In genomic region chr1:53264958-53265612, GRCm38 (mm10) we compare ENCODE assay signal across 19 mouse cellular contexts. TPM values are rescaled to one million over a fixed set of nuclear protein-coding genes. Genes with fewer than 3 reads are reported as not detected.
A peak's percentile ranks its signal among the peaks of the same experiment; 100 is the strongest.
DNase-seq lines count a peak whose midpoint lies in the region; ATAC-seq and TF ChIP-seq lines count a peak whose summit lies in the region.
"Not testable (repeated sequence)": the region's sequence is repeated elsewhere in the genome, so short reads cannot be mapped to it uniquely, and the experiment has no call there.
"Had no signal": no experiment of that assay in that cellular context is flagged by ENCODE, and none has a peak within 500 bp of the region (broad histone marks: within the 10 kb centered on the region; RNA-seq: fewer than 3 reads in every experiment).

No protein-coding gene starts in this region.

- not testable (repeated sequence) for H3K4me3 ChIP-seq in MEL (ENCODE audit: control insufficient read depth in 1 of 2, insufficient read depth in 1 of 2, low read depth in 2 of 2, low read length in 2 of 2); bone marrow, adult 2 months (replicated peaks; ENCODE audit: control insufficient read depth, low read depth, low read length); spleen, adult 2 months (ENCODE audit: extremely low read depth, insufficient read depth, insufficient read length)

- ATAC-seq in granulocyte monocyte progenitor cell, adult 5-6 weeks (replicated peaks; ENCODE audit: poor library complexity, severe bottlenecking): peak; percentile 74
- ATAC-seq in megakaryocyte, adult 5-6 weeks (ENCODE audit: poor library complexity, severe bottlenecking): peak; percentile 82
- ATAC-seq in monocyte, adult 5-6 weeks (replicated peaks; ENCODE audit: insufficient number of reproducible peaks, low FRiP score, low TSS enrichment, poor library complexity, severe bottlenecking): peak; percentile 52; the same call in 1 of the 2 replicates

- TF ChIP-seq RAD21 in MEL (IDR thresholded peaks at IDR 0.05; ENCODE audit: low read depth, low read length): not testable (repeated sequence)

- H3K4me1 ChIP-seq in MEL (ENCODE audit: control insufficient read depth in 1 of 2, insufficient read depth in 2 of 2, low read length in 2 of 2); bone marrow, adult 2 months (ENCODE audit: control insufficient read depth, insufficient read depth, low read length); spleen, adult 2 months (ENCODE audit: control insufficient read depth, insufficient read depth, insufficient read length): not testable (repeated sequence)

- H3K79me2 ChIP-seq in MEL (ENCODE audit: control insufficient read depth, insufficient read depth, low read length, poor library complexity): not testable (repeated sequence)

- peak; percentile 40 for DNase-seq in A20 (ENCODE audit: low read depth, low spot score)
- peak; percentile 16 for DNase-seq in MEL (ENCODE audit: low read depth, low spot score)
- DNase-seq in spleen, adult 2 months (ENCODE audit: low read depth in 1 of 2, low spot score in 2 of 2): peak in 1 of 2 experiments; percentile 11

- TF ChIP-seq POLR2A in MEL (IDR thresholded peaks at IDR 0.05; ENCODE audit: control insufficient read depth in 1 of 2, insufficient read depth in 1 of 2, low read depth in 1 of 2, low read length in 2 of 2, poor library complexity in 1 of 2); bone marrow, adult 2 months (IDR thresholded peaks at IDR 0.05; ENCODE audit: borderline replicate concordance, control insufficient read depth, low read depth, low read length); spleen, adult 2 months (IDR thresholded peaks at IDR 0.05; ENCODE audit: low read depth, low read length): not testable (repeated sequence)

- H3K27ac ChIP-seq in MEL (ENCODE audit: control insufficient read depth, low read depth, low read length): not testable (repeated sequence)
- H3K27ac ChIP-seq in bone marrow, adult 2 months (ENCODE audit: control insufficient read depth, insufficient read depth, low read depth, low read length, poor library complexity): peak overlapping the region; percentile 32; the same call in 1 of the 2 replicates
- H3K27ac ChIP-seq in spleen, adult 2 months (ENCODE audit: insufficient read depth, low read length): peak overlapping the region; percentile 34; the same call in 1 of the 2 replicates

- TF ChIP-seq CTCF in MEL (IDR thresholded peaks at IDR 0.05 in 2 of 3, conservative IDR thresholded peaks at IDR 0.05 in 1 of 3; ENCODE audit: control insufficient read depth in 1 of 3, insufficient read depth in 1 of 3, low read depth in 2 of 3, low read length in 3 of 3, poor library complexity in 1 of 3, severe bottlenecking in 1 of 3); bone marrow, adult 2 months (IDR thresholded peaks at IDR 0.05; ENCODE audit: control insufficient read depth, insufficient read depth, low read length); spleen, adult 2 months (IDR thresholded peaks at IDR 0.05; ENCODE audit: extremely low read depth, insufficient read depth, insufficient read length, insufficient replicate concordance): not testable (repeated sequence)

- TF ChIP-seq EP300 in MEL (IDR thresholded peaks at IDR 0.05; ENCODE audit: low read depth in 1 of 2, low read length in 2 of 2): 0 out of 4 replicates have a peak, but pooled peaks of 1 of the 2 experiments have one; percentile 16

- H3K36me3 ChIP-seq in MEL (ENCODE audit: control insufficient read depth in 1 of 2, insufficient read depth in 2 of 2, low read length in 2 of 2); spleen, adult 2 months (ENCODE audit: control insufficient read depth, insufficient read depth, low read length): not testable (repeated sequence)

- H3K9ac ChIP-seq in MEL (ENCODE audit: control insufficient read depth, low read depth, low read length, poor library complexity, severe bottlenecking): not testable (repeated sequence)

- H3K27me3 ChIP-seq in MEL (ENCODE audit: control insufficient read depth in 1 of 2, insufficient read depth in 2 of 2, low read length in 2 of 2); spleen, adult 2 months (ENCODE audit: control insufficient read depth, insufficient read depth, low read length): not testable (repeated sequence)

- H3K9me3 ChIP-seq in MEL (replicated peaks; ENCODE audit: insufficient read depth, low read length): not testable (repeated sequence)

RNA-seq across cellular contexts. Expression of gene Pms1, which starts 31.7 kb away (rescaled TPM):
- 13.4 and 13.9 TPM in 2 replicates for total RNA-seq in MEL (2012; rRNA removed)
- 1 to 10 TPM in 1 of 2 experiments, not detected in 1; 9.5 TPM for polyA plus RNA-seq in MEL (2012; ENCODE audit: insufficient read depth in 1 of 2, insufficient read length in 2 of 2, low read depth in 1 of 2, low replicate concordance in 2 of 2, missing spikeins in 1 of 2)
- 3.2 and 6.5 TPM in 2 replicates for polyA plus RNA-seq in bone marrow, adult 2 months (2011; ENCODE audit: insufficient read depth, insufficient read length, low replicate concordance, missing spikeins)
- total RNA-seq in granulocyte monocyte progenitor cell, adult 5-6 weeks (2014; fragmentation: Nextera tagmentation): 19.1 and 21.7 TPM in 2 replicates
- 12.3 and 13.7 TPM in 2 replicates for total RNA-seq in granulocyte monocyte progenitor cell, adult 5-6 weeks (2017)
- 5.9 and 7.0 TPM in 2 replicates for total RNA-seq in megakaryocyte, adult 5-6 weeks (2015)
- 9.3 and 14.1 TPM in 2 replicates for total RNA-seq in megakaryocyte, adult 5-6 weeks (2017)
- 4.2 to 19.1 TPM (median 9.0 TPM) in 3 replicates for total RNA-seq in monocyte, adult 5-6 weeks (2017)
- polyA plus RNA-seq in spleen, adult 2 months (2012; rRNA removed): 1.5 and 3.2 TPM in 2 replicates

RNA-seq across cellular contexts. Expression of gene Ormdl1, which starts 31.8 kb away (rescaled TPM):
- 26.0 and 31.0 TPM in 2 replicates for total RNA-seq in MEL (2012; rRNA removed)
- polyA plus RNA-seq in MEL (2012; ENCODE audit: insufficient read depth in 1 of 2, insufficient read length in 2 of 2, low read depth in 1 of 2, low replicate concordance in 2 of 2, missing spikeins in 1 of 2): 100 to 1,000 TPM in 1 of 2 experiments, 10 to 100 TPM in 1; 19.9 to 128 TPM
- 7.6 and 7.8 TPM in 2 replicates for polyA plus RNA-seq in bone marrow, adult 2 months (2011; ENCODE audit: insufficient read depth, insufficient read length, low replicate concordance, missing spikeins)
- total RNA-seq in granulocyte monocyte progenitor cell, adult 5-6 weeks (2014; fragmentation: Nextera tagmentation): 26.7 and 28.7 TPM in 2 replicates
- total RNA-seq in granulocyte monocyte progenitor cell, adult 5-6 weeks (2017): 26.9 and 32.7 TPM in 2 replicates
- total RNA-seq in megakaryocyte, adult 5-6 weeks (2015): 32.5 and 34.6 TPM in 2 replicates
- 27.0 and 34.7 TPM in 2 replicates for total RNA-seq in megakaryocyte, adult 5-6 weeks (2017)
- total RNA-seq in monocyte, adult 5-6 weeks (2017): 35.0 to 49.4 TPM (median 48.8 TPM) in 3 replicates
- 4.8 and 5.6 TPM in 2 replicates for polyA plus RNA-seq in spleen, adult 2 months (2012; rRNA removed)

RNA-seq across cellular contexts. Expression of gene Gm28778, which starts 31.8 kb away (rescaled TPM):
- total RNA-seq in MEL (2012; rRNA removed): not detected in 2 replicates
- 1 to 10 TPM in 1 of 2 experiments, not detected in 1; 2.0 TPM for polyA plus RNA-seq in MEL (2012; ENCODE audit: insufficient read depth in 1 of 2, insufficient read length in 2 of 2, low read depth in 1 of 2, low replicate concordance in 2 of 2, missing spikeins in 1 of 2)
- 2.3 TPM in 1 of 2 replicates, not detected in the other for polyA plus RNA-seq in bone marrow, adult 2 months (2011; ENCODE audit: insufficient read depth, insufficient read length, low replicate concordance, missing spikeins)
- total RNA-seq in granulocyte monocyte progenitor cell, adult 5-6 weeks (2014; fragmentation: Nextera tagmentation): 2.6 TPM in 1 of 2 replicates, not detected in the other
- not detected in 2 replicates for total RNA-seq in granulocyte monocyte progenitor cell, adult 5-6 weeks (2017)
- not detected in 2 replicates for total RNA-seq in megakaryocyte, adult 5-6 weeks (2015)
- total RNA-seq in megakaryocyte, adult 5-6 weeks (2017): not detected in 2 replicates
- 6.4 TPM in 1 of 3 replicates, not detected in the others for total RNA-seq in monocyte, adult 5-6 weeks (2017)
- 14.6 and 23.0 TPM in 2 replicates for polyA plus RNA-seq in spleen, adult 2 months (2012; rRNA removed)
- total RNA-seq: adrenal gland, postnatal 14 days; adrenal gland, postnatal 36 days; CH12.LX; forebrain, postnatal 0 days had no signal
- polyA plus RNA-seq: embryonic facial prominence, embryonic 10.5 days; embryonic facial prominence, embryonic 12.5 days; embryonic facial prominence, embryonic 14.5 days; forebrain, embryonic 11.5 days; forebrain, embryonic 13.5 days; forebrain, embryonic 15.5 days; forebrain, postnatal 0 days; G1E; Patski had no signal

RNA-seq across cellular contexts. Expression of gene Osgepl1, which starts 48.3 kb away (rescaled TPM):
- 14.1 and 16.0 TPM in 2 replicates for total RNA-seq in MEL (2012; rRNA removed)
- 10 to 100 TPM in 1 of 2 experiments, not detected in 1; 14.5 TPM for polyA plus RNA-seq in MEL (2012; ENCODE audit: insufficient read depth in 1 of 2, insufficient read length in 2 of 2, low read depth in 1 of 2, low replicate concordance in 2 of 2, missing spikeins in 1 of 2)
- polyA plus RNA-seq in bone marrow, adult 2 months (2011; ENCODE audit: insufficient read depth, insufficient read length, low replicate concordance, missing spikeins): 9.9 and 10.3 TPM in 2 replicates
- 14.1 and 16.6 TPM in 2 replicates for total RNA-seq in granulocyte monocyte progenitor cell, adult 5-6 weeks (2014; fragmentation: Nextera tagmentation)
- 12.5 and 13.9 TPM in 2 replicates for total RNA-seq in granulocyte monocyte progenitor cell, adult 5-6 weeks (2017)
- total RNA-seq in megakaryocyte, adult 5-6 weeks (2015): 17.3 and 18.8 TPM in 2 replicates
- total RNA-seq in megakaryocyte, adult 5-6 weeks (2017): 5.4 and 10.9 TPM in 2 replicates
- total RNA-seq in monocyte, adult 5-6 weeks (2017): 3.8 to 9.8 TPM (median 4.4 TPM) in 3 replicates
- polyA plus RNA-seq in spleen, adult 2 months (2012; rRNA removed): 1.6 and 1.8 TPM in 2 replicates
